Mouse (Mus musculus) spleen, adult 2 months (tissue): Measurements from ENCODE around the gene Robo3.

Source experiments
- CTCF ChIP-seq: fragments of 200-500 bp; IDR thresholded peaks from 2 replicates; pipeline ENCODE4 v1.5.1; 2011; ENCODE audit warnings: mild to moderate bottlenecking, inconsistent platforms; ENCODE audit not compliant: insufficient read depth, insufficient read length, insufficient replicate concordance; ENCODE audit errors: extremely low read depth
- POLR2A ChIP-seq: fragments of 200-500 bp; IDR thresholded peaks from 2 replicates; pipeline ENCODE4 v1.6.1; 2011; ENCODE audit warnings: low read depth, low read length, inconsistent platforms

DNA sequence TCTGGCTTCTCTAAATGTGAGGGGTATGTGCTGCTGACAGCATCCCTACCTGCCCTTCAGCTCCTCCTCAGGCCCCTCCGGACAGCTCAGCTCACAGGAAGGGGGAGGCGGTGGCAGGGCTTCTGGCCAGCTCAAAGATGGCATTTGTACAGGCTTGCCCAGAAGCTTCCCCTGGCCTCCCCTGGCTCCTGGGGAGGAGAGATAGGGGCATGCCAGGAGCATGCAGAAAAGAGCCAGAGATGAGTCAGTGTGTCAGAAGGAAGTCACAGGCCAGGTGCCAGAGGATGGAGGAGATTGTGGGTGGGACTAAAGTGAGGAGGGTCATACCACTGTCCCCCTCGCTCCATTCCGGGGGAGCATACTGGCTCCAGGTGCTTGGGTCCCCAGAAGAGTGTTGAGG is 14.3 kb downstream of the Robo3 start:
- TF ChIP-seq POLR2A (no peak), CTCF (no peak)
